Mouse (Mus musculus): Measurements from ENCODE around the gene Tas2r135.

DNA sequence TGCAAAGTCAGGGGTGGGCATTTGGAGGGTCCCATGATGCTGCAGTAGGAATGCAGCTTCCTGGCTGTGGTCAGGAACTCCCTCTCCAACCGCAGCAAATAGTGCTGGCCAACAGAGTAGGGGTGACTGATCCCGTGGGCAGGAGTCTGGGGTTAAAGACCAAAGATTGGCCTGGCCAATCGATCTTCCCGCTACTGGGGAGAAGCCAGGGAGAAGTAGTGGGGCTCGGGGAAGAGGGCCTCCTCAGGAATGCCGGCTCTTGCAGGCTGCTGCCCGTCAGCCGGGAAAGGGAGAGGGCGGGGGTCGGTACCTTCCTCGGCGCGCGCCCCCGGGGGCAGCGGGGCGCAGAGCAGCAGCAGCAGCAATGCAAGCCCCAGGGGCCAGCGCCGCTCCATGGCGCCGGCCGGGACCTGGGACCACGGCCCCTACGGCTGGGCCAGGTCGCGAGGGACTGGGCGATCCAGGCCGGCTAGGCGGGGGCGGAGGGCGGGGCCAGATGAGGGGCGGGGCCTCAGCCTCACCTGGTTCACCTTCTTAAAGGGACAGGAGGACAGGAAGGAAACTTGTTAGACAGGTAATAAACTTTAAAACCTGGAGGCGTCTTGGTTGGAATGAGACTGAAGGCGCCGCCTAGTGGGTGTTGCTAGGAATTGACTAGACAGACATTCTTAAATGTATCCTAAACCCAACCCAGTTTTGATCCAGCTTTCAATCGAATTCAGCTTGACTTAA is 32.3 kb upstream of the Tas2r135 start, which contains the start of gene Epha1:
- TF ChIP-seq CTCF (IDR thresholded peaks at IDR 0.05; ENCODE audit: low read depth, low read length): peak; percentile 37; the same call in 1 of the 2 replicates
- TF ChIP-seq POLR2A (IDR thresholded peaks at IDR 0.05; ENCODE audit: extremely low read depth, insufficient read depth, low read length): 0 out of 2 replicates have a peak, but pooled peaks have one; percentile 62
